Mouse (Mus musculus): ENCODE measurements at regions not wholly inside any gene's neighbourhood (a gene's known extent, or its start where the extent isn't known, plus 50 kb on each side); places are given as distances from the start of the nearest gene placed in this dataset.

GRCm38 (mm10) chr11:113056824-113057223 is 274.8 kb downstream of the Sox9 start:
- TF ChIP-seq POLR2A (IDR thresholded peaks at IDR 0.05; ENCODE audit: borderline replicate concordance, insufficient read depth, low read length) (no peak), CTCF (IDR thresholded peaks at IDR 0.05; ENCODE audit: borderline replicate concordance, insufficient read depth, low read depth, low read length) (no peak)

All from cerebellum, adult 2 months (tissue).